Mouse (Mus musculus): ENCODE results near the gene Kctd17. TPM values are rescaled to one million over a fixed set of nuclear protein-coding genes. Genes with fewer than 3 reads are reported as not detected.

Kctd17 gene
- polyA plus RNA-seq, 1 experiment: 61.5 TPM

DNA sequence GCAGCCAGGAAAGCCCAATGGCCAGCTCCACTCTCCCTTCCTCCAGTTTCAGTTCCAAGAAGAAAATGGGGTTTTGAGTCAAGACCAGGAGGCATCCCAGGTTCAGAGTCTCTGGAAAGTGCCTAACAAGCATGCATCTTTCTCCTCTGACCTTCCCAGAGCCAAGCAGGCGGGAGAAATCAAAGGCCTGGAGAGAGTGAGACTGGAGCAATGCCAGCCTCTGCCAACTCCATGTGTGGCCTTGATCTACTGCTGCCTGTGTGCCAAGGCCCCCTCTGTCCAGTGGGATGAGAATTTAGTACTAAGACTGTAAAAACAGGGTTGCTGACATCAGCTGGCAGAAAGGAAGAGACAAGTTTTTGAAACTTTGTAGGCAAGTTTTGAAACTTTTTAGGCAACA lies 24.5 kb upstream of the Kctd17 start:
- 87% methylated on average over 1 of the region's 1 CpGs for WGBS

DNA sequence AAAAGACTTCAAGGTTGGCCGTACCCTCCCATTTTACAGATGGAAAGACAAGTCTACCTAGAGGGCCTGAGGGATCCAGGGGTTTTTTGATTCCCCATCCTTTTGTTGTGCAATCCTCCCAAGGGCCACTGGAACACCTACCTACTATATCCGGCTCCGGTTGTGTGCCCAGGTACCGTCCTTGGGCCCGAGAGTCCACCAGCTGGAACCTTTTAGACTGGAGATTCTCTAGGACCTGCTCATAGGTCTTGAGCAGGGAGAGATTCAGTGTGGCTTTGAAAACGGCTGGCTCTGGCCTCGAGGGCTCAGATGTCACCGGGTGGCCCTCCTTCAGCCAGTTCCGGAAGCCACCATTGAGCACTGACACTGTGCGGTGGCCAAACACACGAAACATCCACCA lies 23.3 kb upstream of the Kctd17 start:
- H3K4me1 ChIP-seq (ENCODE audit: control insufficient read depth, insufficient read depth, insufficient read length): peaks cover 6% of the 10 kb centered on the region; the same call in 1 of the 2 replicates
- no peaks in the 10 kb centered on the region for H3K36me3 ChIP-seq (ENCODE audit: control insufficient read depth, insufficient read depth, low read length)
- H3K27ac ChIP-seq (ENCODE audit: insufficient read depth, low read length): peak overlapping the region; percentile 44; the same call in 1 of the 2 replicates
- TF ChIP-seq POLR2A (IDR thresholded peaks at IDR 0.05; ENCODE audit: low read depth, low read length): no peak
- TF ChIP-seq CTCF (IDR thresholded peaks at IDR 0.05; ENCODE audit: extremely low read depth, insufficient read depth, insufficient read length, insufficient replicate concordance): no peak
- WGBS: 46% methylated on average over 11 of the region's 11 CpGs
- peak overlapping the region; percentile 92 for H3K4me3 ChIP-seq (ENCODE audit: extremely low read depth, insufficient read depth, insufficient read length)
- H3K27me3 ChIP-seq (ENCODE audit: control insufficient read depth, insufficient read depth, low read length): no peaks in the 10 kb centered on the region
- no peak for DNase-seq (ENCODE audit: low read depth in 1 of 2, low spot score in 2 of 2)

More for the DNA sequence above, 24.5 kb upstream of the Kctd17 start:
- Histone ChIP-seq H3K4me3 (ENCODE audit: extremely low read depth, insufficient read depth, insufficient read length) (no peak overlapping the region), H3K4me1 (ENCODE audit: control insufficient read depth, insufficient read depth, insufficient read length) (peaks cover 6% of the 10 kb centered on the region; the same call in 1 of the 2 replicates), H3K27ac (ENCODE audit: insufficient read depth, low read length) (peak overlapping the region; percentile 41), H3K27me3 (ENCODE audit: control insufficient read depth, insufficient read depth, low read length) (no peaks in the 10 kb centered on the region), H3K36me3 (ENCODE audit: control insufficient read depth, insufficient read depth, low read length) (no peaks in the 10 kb centered on the region)
- no peak for DNase-seq (ENCODE audit: low read depth in 1 of 2, low spot score in 2 of 2)
- no peak for TF ChIP-seq CTCF (IDR thresholded peaks at IDR 0.05; ENCODE audit: extremely low read depth, insufficient read depth, insufficient read length, insufficient replicate concordance)

DNA sequence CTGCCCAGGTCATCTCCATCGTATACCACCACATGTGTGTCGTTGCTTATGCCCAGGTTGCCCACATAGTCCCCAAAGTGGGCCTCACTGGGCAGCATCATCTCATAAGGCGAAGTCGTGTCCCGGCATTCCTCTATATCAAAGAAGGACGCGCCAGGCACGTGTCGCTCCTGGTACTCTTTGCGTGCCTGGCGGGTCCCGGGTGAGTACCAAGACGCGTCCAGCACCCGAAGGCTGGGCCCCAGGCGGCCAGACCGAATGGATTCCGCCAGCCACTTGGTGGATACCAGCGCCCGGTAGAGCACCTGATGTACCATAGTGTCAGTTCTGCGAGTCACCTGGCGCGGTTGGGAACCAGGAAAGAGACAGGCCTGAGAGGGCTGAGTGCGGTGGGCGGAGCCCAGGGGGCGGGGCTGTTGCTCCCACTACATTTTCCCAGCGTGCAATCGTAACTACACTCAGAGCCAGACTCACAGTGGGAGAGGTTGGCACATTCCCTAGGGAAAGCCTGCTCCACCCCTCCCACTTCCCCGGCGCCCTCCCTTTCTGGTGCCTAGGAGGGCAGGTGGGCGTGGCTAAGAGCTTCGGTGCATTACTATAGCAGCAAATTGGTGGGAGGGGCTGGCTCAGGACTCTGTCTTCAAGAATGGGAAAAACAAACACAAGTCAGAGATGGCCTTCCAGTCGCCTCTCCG lies 22.7 kb upstream of the Kctd17 start, which contains the start of gene Tst:
Gene Tst (minus strand): TSS at position 391 of the 695 bp plus-strand sequence.
- Histone ChIP-seq H3K4me1 (ENCODE audit: control insufficient read depth, insufficient read depth, insufficient read length) (peaks cover 6% of the 10 kb centered on the region; the same call in 1 of the 2 replicates), H3K27me3 (ENCODE audit: control insufficient read depth, insufficient read depth, low read length) (no peaks in the 10 kb centered on the region), H3K36me3 (ENCODE audit: control insufficient read depth, insufficient read depth, low read length) (no peaks in the 10 kb centered on the region), H3K4me3 (ENCODE audit: extremely low read depth, insufficient read depth, insufficient read length) (peak within 1 kb of the TSS; percentile 92), H3K27ac (ENCODE audit: insufficient read depth, low read length) (peak within 1 kb of the TSS; percentile 93)
- DNase-seq (ENCODE audit: low read depth in 1 of 2, low spot score in 2 of 2): peak; percentile 25 to 55
- 3% methylated on average over 34 of the region's 34 CpGs for WGBS
- TF ChIP-seq POLR2A (IDR thresholded peaks at IDR 0.05; ENCODE audit: low read depth, low read length) (no peak), CTCF (IDR thresholded peaks at IDR 0.05; ENCODE audit: extremely low read depth, insufficient read depth, insufficient read length, insufficient replicate concordance) (no peak)

DNA sequence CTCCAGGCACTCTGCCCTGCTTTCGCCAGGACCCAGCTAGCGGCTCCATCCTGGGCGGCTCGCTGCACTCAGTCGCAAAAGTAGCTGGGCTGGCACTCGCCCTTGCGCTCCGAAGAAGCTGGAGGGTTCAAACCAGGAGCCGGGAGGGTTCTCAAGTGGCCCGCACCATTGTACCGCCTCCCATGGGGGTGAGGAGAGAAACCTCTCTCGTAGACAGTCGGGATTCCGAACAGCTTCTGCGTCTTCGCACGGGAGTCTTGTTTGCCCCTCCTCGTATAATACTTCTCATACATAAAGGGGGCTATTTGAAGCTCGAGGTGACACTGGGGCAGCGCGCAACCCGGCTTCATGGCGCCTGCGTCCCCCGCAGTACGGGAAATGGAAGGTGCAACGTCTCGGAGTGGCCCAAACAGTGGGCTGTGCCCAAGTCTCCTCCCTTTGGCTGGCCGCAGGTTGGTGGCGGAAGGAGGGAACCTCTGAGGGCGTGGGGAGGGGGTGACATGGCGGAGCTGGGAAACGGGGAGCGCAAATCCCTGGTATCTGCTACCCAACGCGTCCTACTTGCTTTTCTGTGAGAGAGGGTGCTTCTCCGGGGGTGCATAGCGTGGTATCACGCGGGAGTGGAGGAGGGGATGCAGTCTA lies 21.9 kb upstream of the Kctd17 start, which contains the start of gene Mpst:
Gene Mpst (plus strand): TSS at position 124 of the 642 bp plus-strand sequence.
- peak; percentile 67 to 84 for DNase-seq (ENCODE audit: low read depth in 1 of 2, low spot score in 2 of 2)
- H3K27me3 ChIP-seq (ENCODE audit: control insufficient read depth, insufficient read depth, low read length): no peaks in the 10 kb centered on the region
- H3K36me3 ChIP-seq (ENCODE audit: control insufficient read depth, insufficient read depth, low read length): no peaks in the 10 kb centered on the region
- H3K27ac ChIP-seq (ENCODE audit: insufficient read depth, low read length): peak within 1 kb of the TSS; percentile 93
- H3K4me1 ChIP-seq (ENCODE audit: control insufficient read depth, insufficient read depth, insufficient read length): peaks cover 6% of the 10 kb centered on the region; the same call in 1 of the 2 replicates
- TF ChIP-seq POLR2A (IDR thresholded peaks at IDR 0.05; ENCODE audit: low read depth, low read length): peak; percentile 60
- no peak for TF ChIP-seq CTCF (IDR thresholded peaks at IDR 0.05; ENCODE audit: extremely low read depth, insufficient read depth, insufficient read length, insufficient replicate concordance)
- under 1% methylated on average over 40 of the region's 40 CpGs for WGBS
- peak within 1 kb of the TSS; percentile 92 for H3K4me3 ChIP-seq (ENCODE audit: extremely low read depth, insufficient read depth, insufficient read length)

DNA sequence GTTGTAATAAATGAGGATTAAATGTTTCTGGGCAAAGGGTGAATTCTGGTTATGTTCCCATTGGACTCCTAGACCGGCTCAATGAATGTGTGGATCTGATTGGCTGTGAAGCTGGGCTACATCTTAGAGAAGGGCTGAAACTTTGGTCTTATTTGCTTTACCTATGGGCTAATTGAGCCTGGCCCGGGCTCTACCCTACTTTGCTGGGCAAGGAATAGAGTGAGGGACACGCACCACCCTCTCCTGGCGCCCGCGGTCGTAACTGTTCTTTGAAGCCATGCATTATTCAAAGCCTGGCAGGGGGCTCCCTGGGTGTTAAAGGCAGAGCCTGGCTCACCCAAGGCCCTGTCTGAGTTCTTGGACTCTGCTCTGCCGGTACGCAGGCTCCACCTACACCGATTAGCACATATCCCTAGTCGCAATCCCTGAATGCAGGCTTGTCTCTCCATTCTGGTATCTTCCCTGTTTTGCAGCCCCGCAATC lies 18.8 kb upstream of the Kctd17 start:
- Histone ChIP-seq H3K36me3 (ENCODE audit: control insufficient read depth, insufficient read depth, low read length) (no peaks in the 10 kb centered on the region), H3K27ac (ENCODE audit: insufficient read depth, low read length) (no peak overlapping the region), H3K4me3 (ENCODE audit: extremely low read depth, insufficient read depth, insufficient read length) (no peak overlapping the region), H3K27me3 (ENCODE audit: control insufficient read depth, insufficient read depth, low read length) (no peaks in the 10 kb centered on the region), H3K4me1 (ENCODE audit: control insufficient read depth, insufficient read depth, insufficient read length) (peaks cover 6% of the 10 kb centered on the region; the same call in 1 of the 2 replicates)
- no peak for DNase-seq (ENCODE audit: low read depth in 1 of 2, low spot score in 2 of 2)
- WGBS: 85% methylated on average over 12 of the region's 12 CpGs
- TF ChIP-seq POLR2A (IDR thresholded peaks at IDR 0.05; ENCODE audit: low read depth, low read length) (no peak), CTCF (IDR thresholded peaks at IDR 0.05; ENCODE audit: extremely low read depth, insufficient read depth, insufficient read length, insufficient replicate concordance) (no peak)

DNA sequence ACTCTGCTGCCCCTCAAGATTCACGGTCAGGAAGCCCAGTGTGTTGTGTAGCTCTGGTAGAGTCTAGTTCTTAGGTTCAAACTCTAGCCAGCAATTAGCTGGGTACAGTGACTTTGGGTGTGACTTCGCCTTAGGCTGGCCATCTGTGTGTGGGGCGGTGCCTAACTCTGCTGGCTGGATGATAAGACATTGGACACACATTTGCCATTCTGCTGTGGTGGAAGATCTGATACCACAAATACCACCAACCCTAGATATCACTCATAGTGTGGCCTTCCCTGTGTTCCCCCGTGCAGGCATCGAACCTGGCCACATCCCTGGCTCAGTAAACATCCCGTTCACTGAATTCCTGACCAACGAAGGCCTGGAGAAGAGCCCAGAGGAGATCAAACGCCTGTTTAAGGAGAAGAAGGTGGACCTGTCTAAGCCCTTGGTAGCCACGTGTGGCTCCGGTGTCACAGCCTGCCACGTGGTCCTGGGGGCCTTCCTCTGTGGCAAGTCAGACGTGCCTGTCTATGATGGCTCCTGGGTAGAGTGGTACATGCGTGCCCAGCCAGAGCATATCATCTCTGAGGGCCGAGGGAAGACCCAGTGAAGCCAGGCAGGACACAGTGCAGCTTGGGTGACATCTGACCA lies 15.2 kb upstream of the Kctd17 start:
- Histone ChIP-seq H3K27ac (ENCODE audit: insufficient read depth, low read length) (no peak overlapping the region), H3K4me1 (ENCODE audit: control insufficient read depth, insufficient read depth, insufficient read length) (no peaks in the 10 kb centered on the region), H3K27me3 (ENCODE audit: control insufficient read depth, insufficient read depth, low read length) (no peaks in the 10 kb centered on the region), H3K36me3 (ENCODE audit: control insufficient read depth, insufficient read depth, low read length) (no peaks in the 10 kb centered on the region), H3K4me3 (ENCODE audit: extremely low read depth, insufficient read depth, insufficient read length) (no peak overlapping the region)
- 84% methylated on average over 14 of the region's 14 CpGs for WGBS
- DNase-seq (ENCODE audit: low read depth in 1 of 2, low spot score in 2 of 2): no peak
- TF ChIP-seq CTCF (IDR thresholded peaks at IDR 0.05; ENCODE audit: extremely low read depth, insufficient read depth, insufficient read length, insufficient replicate concordance) (no peak), POLR2A (IDR thresholded peaks at IDR 0.05; ENCODE audit: low read depth, low read length) (no peak)

Measured in spleen, adult 2 months (tissue).